Mouse (Mus musculus) ES-E14 (cell line): Measurements from ENCODE around the gene Gbp4.
"Not testable (repeated sequence)": the region's sequence is repeated elsewhere in the genome, so short reads cannot be mapped to it uniquely, and the experiment has no call there.

Source experiments
- HCFC1 ChIP-seq: IDR thresholded peaks from 2 replicates; pipeline ENCODE4 v1.6.1; 2012; ENCODE audit warnings: low read length, inconsistent platforms, borderline replicate concordance; ENCODE audit not compliant: insufficient read depth
- ZC3H11A ChIP-seq: IDR thresholded peaks from 2 replicates; pipeline ENCODE4 v1.6.1; 2012; ENCODE audit warnings: low read depth, mild to moderate bottlenecking, inconsistent platforms, low read length, borderline replicate concordance
- ZNF384 ChIP-seq: IDR thresholded peaks from 2 replicates; pipeline ENCODE4 v1.6.1; 2012; ENCODE audit warnings: low read depth, low read length, inconsistent platforms

DNA sequence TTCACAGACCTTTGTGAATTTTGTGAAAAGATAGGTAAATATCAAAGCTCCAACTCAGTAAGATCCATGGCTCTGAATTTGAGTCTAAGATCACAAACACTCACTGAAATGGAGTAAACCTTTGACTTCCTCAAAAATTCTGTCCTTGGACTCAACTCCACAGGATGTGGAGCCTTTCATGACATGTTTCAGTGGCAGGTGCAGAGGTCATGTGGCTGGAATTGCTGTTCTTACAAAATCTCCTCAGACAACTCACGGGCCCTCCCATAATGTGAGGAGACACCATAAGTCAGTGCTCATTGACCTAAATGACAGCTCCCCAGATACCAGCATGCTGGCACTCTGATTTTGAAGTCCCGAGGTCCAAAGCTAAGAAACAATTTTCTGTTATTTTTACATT lies 8.7 kb upstream of the Gbp4 start:
- not testable (repeated sequence) for TF ChIP-seq ZC3H11A, HCFC1, ZNF384
